Mouse (Mus musculus) small intestine, adult 2 months (tissue): ENCODE data around the gene Mapkapk3.

Source experiments
- CTCF ChIP-seq: fragments of 200-500 bp; IDR thresholded peaks from 2 replicates; pipeline ENCODE4 v1.5.1; 2012; ENCODE audit warnings: low read depth, mild to moderate bottlenecking, control low read depth, inconsistent platforms, low read length, moderate library complexity, mixed read lengths; ENCODE audit not compliant: insufficient replicate concordance, insufficient read length; ENCODE audit errors: extremely low read depth
- POLR2A ChIP-seq: fragments of 200-500 bp; IDR thresholded peaks from 2 replicates; pipeline ENCODE4 v1.6.1; 2012; ENCODE audit warnings: low read depth, mild to moderate bottlenecking, control low read depth, inconsistent platforms, low read length, moderate library complexity

- TF ChIP-seq POLR2A (no peak), CTCF (no peak)
These were observed 24.9 kb downstream of the Mapkapk3 start for GRCm38 (mm10) chr9:107264731-107265130.
